Mouse (Mus musculus) liver, embryonic 14.5 days (tissue): ENCODE results near the gene Itgb7. TPM values are rescaled to one million over a fixed set of nuclear protein-coding genes. Genes with fewer than 3 reads are reported as not detected.

Source experiments
- ATAC-seq: fragments of 200-750 bp; cut with Nextera tagmentation; 2 replicates; pipeline ENCODE4 v1.8.0; 2017; ENCODE audit warnings: moderate number of reproducible peaks, mild to moderate bottlenecking, moderate library complexity; ENCODE audit not compliant: insufficient read depth
- DNase-seq, 3 experiments: peaks; one replicate each; pipeline ENCODE4 v3.0.0-alpha.2; 2012 to 2013; ENCODE audit warnings: low read depth in 3 of 3, low spot score in 3 of 3
- H3K27ac ChIP-seq: fragments of 300-500 bp; sonication (generic); 2 replicates; pipeline ENCODE4 v1.5.1; 2014; ENCODE audit warnings: moderate library complexity, mild to moderate bottlenecking, control low read depth, inconsistent platforms
- H3K27me3 ChIP-seq: fragments of 300-500 bp; sonication (generic); 2 replicates; pipeline ENCODE4 v1.6.1; 2014; ENCODE audit warnings: mild to moderate bottlenecking, low read length, moderate library complexity; ENCODE audit not compliant: control insufficient read depth, insufficient read depth
- H3K36me3 ChIP-seq: fragments of 300-500 bp; sonication (generic); replicated peaks from 2 replicates; pipeline ENCODE4 v1.6.1; 2014; ENCODE audit warnings: low read depth; ENCODE audit not compliant: control insufficient read depth, insufficient read depth
- H3K4me1 ChIP-seq, 2 experiments: fragments of 200-500 bp in 1 of 2; fragments of 300-500 bp in 1 of 2; sonication (generic) in 1 of 2; replicated peaks; 2 replicates each; pipeline ENCODE4 v1.6.1; 2012 to 2014; ENCODE audit warnings: antibody characterized with exemption in 1 of 2, inconsistent platforms in 1 of 2, low read length in 1 of 2; ENCODE audit not compliant: control insufficient read depth in 2 of 2, insufficient read depth in 2 of 2
- H3K4me2 ChIP-seq: fragments of 300-500 bp; sonication (generic); 2 replicates; pipeline ENCODE4 v1.6.1; 2014; ENCODE audit warnings: low read depth, mild to moderate bottlenecking, control low read depth, moderate library complexity
- H3K4me3 ChIP-seq, 2 experiments: fragments of 200-500 bp in 1 of 2; fragments of 300-500 bp in 1 of 2; sonication (generic) in 1 of 2; 2 replicates each; pipeline ENCODE4 v1.5.1; 2012 to 2014; ENCODE audit warnings: low read depth in 2 of 2, low read length in 2 of 2, mild to moderate bottlenecking in 2 of 2, control low read depth in 1 of 2, inconsistent platforms in 1 of 2, moderate library complexity in 1 of 2; ENCODE audit not compliant: insufficient read depth in 1 of 2
- H3K9ac ChIP-seq: fragments of 300-500 bp; sonication (generic); replicated peaks from 2 replicates; pipeline ENCODE4 v1.6.1; 2014; ENCODE audit warnings: mild to moderate bottlenecking, control low read depth, moderate library complexity
- H3K9me3 ChIP-seq: fragments of 300-500 bp; sonication (generic); 2 replicates; pipeline ENCODE4 v1.6.1; 2016; ENCODE audit warnings: low read length, mixed read lengths; ENCODE audit not compliant: control insufficient read depth
- CTCF ChIP-seq: IDR thresholded peaks from 2 replicates; pipeline ENCODE4 v1.5.1; 2016; ENCODE audit warnings: antibody characterized with exemption, low read depth, control low read depth
- EP300 ChIP-seq: IDR thresholded peaks from 2 replicates; pipeline ENCODE4 v1.6.1; 2016; ENCODE audit warnings: antibody characterized with exemption, low read depth
- WGBS: fragments of 180-500 bp; shearing (Covaris S2); extraction: QIAGEN DNeasy Blood & Tissue Kit; methylation state at CpG from one replicate; pipeline ENCODE4 v1.1.7; 2014; ENCODE audit not compliant: insufficient replicate concordance; 5-methylcytosine and 5-hydroxymethylcytosine counted together
- polyA plus RNA-seq, 2 experiments: library from polyadenylated mRNA; depleted of rRNA in 1 of 2; stranded (reverse) in 1 of 2; unstranded in 1 of 2; fragments of >200 nt; fragmentation: Nextera tagmentation in 1 of 2; extraction: Ambion mirVana in 1 of 2; gene quantifications; 2 replicates each; pipeline versions ENCODE4 v1.2.1 to v1.2.3; 2012 to 2014

The Itgb7 gene
- polyA plus RNA-seq (2012; rRNA removed) (1.6 and 2.7 TPM in 2 replicates), polyA plus RNA-seq (2014; fragmentation: Nextera tagmentation; extraction: Ambion mirVana) (5.6 and 5.7 TPM in 2 replicates)

- TF ChIP-seq EP300 (peak; percentile 43; the same call in 1 of the 2 replicates), CTCF (no peak)
- WGBS = under 1% methylated on average over 6 of the region's 6 CpGs
- Histone ChIP-seq H3K4me3 (peak within 1 kb of the TSS; percentile 29 to 55), H3K4me1 (peaks cover 21 to 36% of the 10 kb centered on the region in 2 experiments), H3K4me2 (peak within 1 kb of the TSS; percentile 49), H3K36me3 (no peaks in the 10 kb centered on the region), H3K27me3 (no peaks in the 10 kb centered on the region), H3K27ac (no peak within 1 kb of the TSS), H3K9ac (peak within 1 kb of the TSS; percentile 48), H3K9me3 (no peaks in the 10 kb centered on the region)
- DNase-seq (peak in 1 of 3 experiments; percentile 33), ATAC-seq (peak; percentile 91)
These were observed at the start of gene Itgb7 for GRCm38 (mm10) chr15:102231748-102232147. Itgb7 (minus strand) TSS chr15:102231944.

- no peaks in the 10 kb centered on the region for H3K27me3 ChIP-seq
- TF ChIP-seq EP300 (no peak), CTCF (no peak)
- H3K4me3 ChIP-seq = peak overlapping the region in 1 of 2 experiments; percentile 72; a peak in 2 of 4 replicates
- ATAC-seq (no peak), DNase-seq (no peak)
- H3K36me3 ChIP-seq = no peaks in the 10 kb centered on the region
- H3K4me1 ChIP-seq = peaks cover 24 to 30% of the 10 kb centered on the region in 2 experiments
- H3K27ac ChIP-seq = no peak overlapping the region
- no peak overlapping the region for H3K9ac ChIP-seq
- H3K4me2 ChIP-seq = peak overlapping the region; percentile 97
- H3K9me3 ChIP-seq = no peaks in the 10 kb centered on the region
- WGBS = 85% methylated on average over 19 of the region's 19 CpGs
These were observed 48.9 kb upstream of the Itgb7 start for GRCm38 (mm10) chr15:102280623-102281022.

- 14% methylated on average over 13 of the region's 13 CpGs for WGBS
- DNase-seq = no peak
- Histone ChIP-seq H3K9ac (peak overlapping the region; percentile 81), H3K4me1 (peaks cover 24 to 30% of the 10 kb centered on the region in 2 experiments), H3K4me2 (peak overlapping the region; percentile 97), H3K9me3 (no peaks in the 10 kb centered on the region), H3K36me3 (no peaks in the 10 kb centered on the region), H3K27me3 (no peaks in the 10 kb centered on the region), H3K4me3 (peak overlapping the region; percentile 72 to 80), H3K27ac (peak overlapping the region; percentile 41)
- TF ChIP-seq EP300 = no peak
- TF ChIP-seq CTCF = no peak
- ATAC-seq = peak; percentile 40
These were observed 48.2 kb upstream of the Itgb7 start for GRCm38 (mm10) chr15:102279783-102280520.

- H3K4me1 ChIP-seq = peaks cover 24 to 30% of the 10 kb centered on the region in 2 experiments
- WGBS = under 1% methylated on average over 65 of the region's 65 CpGs
- no peaks in the 10 kb centered on the region for H3K9me3 ChIP-seq
- DNase-seq (peak; percentile 76 to 82 (median 80)), ATAC-seq (peak; percentile 93)
- H3K4me3 ChIP-seq = peak within 1 kb of the TSS; percentile 72 to 84
- H3K9ac ChIP-seq = peak within 1 kb of the TSS; percentile 81
- H3K36me3 ChIP-seq = no peaks in the 10 kb centered on the region
- no peaks in the 10 kb centered on the region for H3K27me3 ChIP-seq
- H3K4me2 ChIP-seq = peak within 1 kb of the TSS; percentile 97
- TF ChIP-seq EP300 = no peak
- peak; percentile 40 for TF ChIP-seq CTCF
- H3K27ac ChIP-seq = peak within 1 kb of the TSS; percentile 49
These were observed 47.5 kb upstream of the Itgb7 start, which contains the start of gene Mfsd5 for GRCm38 (mm10) chr15:102279092-102279782. Mfsd5 (plus strand) TSS chr15:102279454.

GRCm38 (mm10) chr15:102278726-102279091, 47.0 kb upstream of the Itgb7 start:
- no peak for DNase-seq
- Histone ChIP-seq H3K9ac (peak overlapping the region; percentile 65), H3K27me3 (no peaks in the 10 kb centered on the region), H3K4me1 (peaks cover 24 to 25% of the 10 kb centered on the region in 2 experiments), H3K4me2 (peak overlapping the region; percentile 97), H3K36me3 (no peaks in the 10 kb centered on the region), H3K4me3 (peak overlapping the region; percentile 72 to 84), H3K27ac (peak overlapping the region; percentile 49), H3K9me3 (no peaks in the 10 kb centered on the region)
- ATAC-seq = no peak
- 16% methylated on average over 7 of the region's 7 CpGs for WGBS
- TF ChIP-seq CTCF = no peak
- TF ChIP-seq EP300 = no peak
